Mouse (Mus musculus): Measurements from ENCODE around the gene Dpm3.

GRCm38 (mm10) chr3:89225918-89226317 lies 33.2 kb upstream of the Dpm3 start:
- no peak for TF ChIP-seq GATA1 (IDR thresholded peaks at IDR 0.05; ENCODE audit: low read length)
- TF ChIP-seq TAL1 (IDR thresholded peaks at IDR 0.05; ENCODE audit: low read length), result no peak
